Mouse (Mus musculus): ENCODE results near the gene Mkrn1. TPM values are rescaled to one million over a fixed set of nuclear protein-coding genes. Genes with fewer than 3 reads are reported as not detected.
"Not testable (repeated sequence)": the region's sequence is repeated elsewhere in the genome, so short reads cannot be mapped to it uniquely, and the experiment has no call there.

The Mkrn1 gene
- total RNA-seq, 2 experiments from 2014 or later: 161 to 180 TPM

GRCm38 (mm10) chr6:39395916-39396315, 24.3 kb downstream of the Mkrn1 start:
- intact Hi-C loops (cut with DNase I): no loop called here

GRCm38 (mm10) chr6:39395471-39395870, 24.8 kb downstream of the Mkrn1 start:
- intact Hi-C loops (cut with DNase I): no loop called here
- DNase-seq (ENCODE audit: low spot score in 2 of 2): no peak

More at GRCm38 (mm10) chr6:39395916-39396315, 24.3 kb downstream of the Mkrn1 start:
- no peak for DNase-seq (ENCODE audit: low spot score in 2 of 2)

GRCm38 (mm10) chr6:39389988-39390387, 30.3 kb downstream of the Mkrn1 start:
- DNase-seq (ENCODE audit: low spot score in 2 of 2): no peak
- intact Hi-C loops (cut with DNase I): no loop called here

- intact Hi-C loops (cut with DNase I): no loop called here
- no peak for DNase-seq (ENCODE audit: low spot score in 2 of 2)
Observed at GRCm38 (mm10) chr6:39381125-39381880, 39.0 kb downstream of the Mkrn1 start, which contains the start of gene Rab19. Gene Rab19 (plus strand): TSS chr6:39381175.

- no peak for DNase-seq (ENCODE audit: low spot score in 2 of 2)
- intact Hi-C loops (cut with DNase I): no loop called here
Observed at GRCm38 (mm10) chr6:39380276-39380675, 40.0 kb downstream of the Mkrn1 start.

- intact Hi-C loops (cut with DNase I): no loop called here
- no peak for DNase-seq (ENCODE audit: low spot score in 2 of 2)
Observed at GRCm38 (mm10) chr6:39379749-39380148, 40.5 kb downstream of the Mkrn1 start.

- no peak for DNase-seq (ENCODE audit: low spot score in 2 of 2)
- intact Hi-C loops (cut with DNase I): no loop called here
Observed at GRCm38 (mm10) chr6:39379224-39379623, 41.0 kb downstream of the Mkrn1 start.

- DNase-seq (ENCODE audit: low spot score in 2 of 2); intact Hi-C loops (cut with DNase I): not testable (repeated sequence)
Observed at GRCm38 (mm10) chr6:39378161-39378835, 42.0 kb downstream of the Mkrn1 start.

GRCm38 (mm10) chr6:39377311-39377827, 42.9 kb downstream of the Mkrn1 start, which contains the start of gene Slc37a3:
Gene Slc37a3 (minus strand): TSS chr6:39377675.
- peak; percentile 81 to 87 for DNase-seq (ENCODE audit: low spot score in 2 of 2)
- intact Hi-C loops (cut with DNase I): no loop called here

GRCm38 (mm10) chr6:39376775-39377174, 43.5 kb downstream of the Mkrn1 start:
- no peak for DNase-seq (ENCODE audit: low spot score in 2 of 2)
- intact Hi-C loops (cut with DNase I): no loop called here

GRCm38 (mm10) chr6:39373301-39373955, 46.8 kb downstream of the Mkrn1 start:
- intact Hi-C loops (cut with DNase I): no loop called here
- no peak for DNase-seq (ENCODE audit: low spot score in 2 of 2)

- intact Hi-C loops (cut with DNase I): no loop called here
- DNase-seq (ENCODE audit: low spot score in 2 of 2): peak in 1 of 2 experiments; percentile 10
Observed at GRCm38 (mm10) chr6:39372727-39373126, 47.5 kb downstream of the Mkrn1 start.

- no peak for DNase-seq (ENCODE audit: low spot score in 2 of 2)
Observed at GRCm38 (mm10) chr6:39372042-39372441, 48.2 kb downstream of the Mkrn1 start.

GRCm38 (mm10) chr6:39369631-39370030, 50.6 kb downstream of the Mkrn1 start:
- DNase-seq (ENCODE audit: low spot score in 2 of 2): no peak
- intact Hi-C loops (cut with DNase I): no loop called here

More at GRCm38 (mm10) chr6:39372042-39372441, 48.2 kb downstream of the Mkrn1 start:
- intact Hi-C loops (cut with DNase I): no loop called here

GRCm38 (mm10) chr6:39362684-39363083, 57.6 kb downstream of the Mkrn1 start:
- intact Hi-C loops (cut with DNase I): no loop called here
- DNase-seq (ENCODE audit: low spot score in 2 of 2): no peak

- intact Hi-C loops (cut with DNase I); DNase-seq (ENCODE audit: low spot score in 2 of 2): not testable (repeated sequence)
Observed at GRCm38 (mm10) chr6:39359207-39359606, 61.1 kb downstream of the Mkrn1 start.

- intact Hi-C loops (cut with DNase I): no loop called here
- no peak for DNase-seq (ENCODE audit: low spot score in 2 of 2)
Observed at GRCm38 (mm10) chr6:39348946-39349345, 71.3 kb downstream of the Mkrn1 start.

GRCm38 (mm10) chr6:39347880-39348814, 72.1 kb downstream of the Mkrn1 start:
- DNase-seq (ENCODE audit: low spot score in 2 of 2): no peak
- intact Hi-C loops (cut with DNase I): no loop called here

Measured in left cerebral cortex, postnatal 14 days (tissue).